Comparison of ENCODE assay signal across 11 mouse cellular contexts in genomic region chr1:127242888-127243588, GRCm38 (mm10). TPM values are rescaled to one million over a fixed set of nuclear protein-coding genes. Genes with fewer than 3 reads are reported as not detected.
A peak's percentile ranks its signal among the peaks of the same experiment; 100 is the strongest.
DNase-seq lines count a peak whose midpoint lies in the region; ATAC-seq lines count a peak whose summit lies in the region.
"Had no signal": no experiment of that assay in that cellular context is flagged by ENCODE, and none has a peak within 500 bp of the region (broad histone marks: within the 10 kb centered on the region; RNA-seq: fewer than 3 reads in every experiment).

No protein-coding gene starts in this region.

- H3K4me3 ChIP-seq in heart, embryonic 14.5 days (ENCODE audit: control insufficient read depth in 1 of 2, insufficient read depth in 1 of 2, low read depth in 1 of 2, low read length in 2 of 2) = no peak overlapping the region
- no peak overlapping the region for H3K4me3 ChIP-seq in heart, embryonic 11.5 days (ENCODE audit: low read depth, low read length)
- no peak overlapping the region for H3K4me3 ChIP-seq in liver, embryonic 13.5 days (replicated peaks)
- H3K4me3 ChIP-seq: embryonic facial prominence, embryonic 12.5 days had no signal

- no peaks in the 10 kb centered on the region for H3K27me3 ChIP-seq in heart, embryonic 14.5 days (ENCODE audit: control insufficient read depth, insufficient read depth, low read length)
- no peaks in the 10 kb centered on the region for H3K27me3 ChIP-seq in heart, embryonic 11.5 days (ENCODE audit: control insufficient read depth, insufficient read depth, low read length)
- H3K27me3 ChIP-seq in liver, embryonic 13.5 days = no peaks in the 10 kb centered on the region
- H3K27me3 ChIP-seq: embryonic facial prominence, embryonic 12.5 days had no signal

- WGBS in heart, embryonic 14.5 days = 53% methylated on average over 6 of the region's 6 CpGs
- WGBS in heart, embryonic 11.5 days (ENCODE audit: insufficient replicate concordance) = 51% methylated on average over 6 of the region's 6 CpGs
- 26% methylated on average over 6 of the region's 6 CpGs for WGBS in liver, embryonic 13.5 days (ENCODE audit: insufficient replicate concordance)

- no peaks in the 10 kb centered on the region for H3K36me3 ChIP-seq in heart, embryonic 14.5 days (ENCODE audit: control insufficient read depth, insufficient read depth, low read length)
- H3K36me3 ChIP-seq in heart, embryonic 11.5 days (ENCODE audit: control insufficient read depth, insufficient read depth, low read length) = no peaks in the 10 kb centered on the region
- no peaks in the 10 kb centered on the region for H3K36me3 ChIP-seq in liver, embryonic 13.5 days
- H3K36me3 ChIP-seq: embryonic facial prominence, embryonic 12.5 days had no signal

- DNase-seq in spleen, postnatal 36 days (ENCODE audit: low spot score in 2 of 2) = peak; percentile 10 to 24
- no peak for DNase-seq in spleen, postnatal 4 days (ENCODE audit: low spot score in 2 of 2)
- DNase-seq in liver, embryonic 13.5 days = no peak
- no peak for DNase-seq in embryo, embryonic 10 days (ENCODE audit: low spot score)
- no peak for DNase-seq in cerebellum, adult 9-10 months
- DNase-seq in adrenal gland, postnatal 25 days = no peak
- DNase-seq: left cerebral cortex, postnatal 4 days had no signal

- no peak for ATAC-seq in heart, embryonic 14.5 days (ENCODE audit: insufficient number of reproducible peaks, insufficient read depth, low FRiP score, low read depth)
- ATAC-seq in heart, embryonic 11.5 days (replicated peaks; ENCODE audit: insufficient number of reproducible peaks, low FRiP score, low TSS enrichment) = no peak
- peak; percentile 62 for ATAC-seq in liver, embryonic 13.5 days (ENCODE audit: low read depth)

- H3K9ac ChIP-seq in heart, embryonic 14.5 days (ENCODE audit: low read length) = no peak overlapping the region
- H3K9ac ChIP-seq in heart, embryonic 11.5 days (ENCODE audit: low read depth, low read length) = no peak overlapping the region
- H3K9ac ChIP-seq in liver, embryonic 13.5 days = no peak overlapping the region
- H3K9ac ChIP-seq: embryonic facial prominence, embryonic 12.5 days; hindbrain, embryonic 14.5 days had no signal

- H3K4me2 ChIP-seq in heart, embryonic 14.5 days (ENCODE audit: low read length) = peak overlapping the region; percentile 22; the same call in 1 of the 2 replicates
- no peak overlapping the region for H3K4me2 ChIP-seq in heart, embryonic 11.5 days
- H3K4me2 ChIP-seq in liver, embryonic 13.5 days = 0 out of 2 replicates have a peak overlapping the region, but pooled peaks have one; percentile 17
- H3K4me2 ChIP-seq: embryonic facial prominence, embryonic 12.5 days; hindbrain, embryonic 14.5 days had no signal

- peaks cover 28 to 48% of the 10 kb centered on the region in 2 experiments for H3K4me1 ChIP-seq in heart, embryonic 14.5 days (ENCODE audit: control insufficient read depth in 2 of 2, insufficient read depth in 2 of 2, low read length in 2 of 2)
- peaks cover 16% of the 10 kb centered on the region for H3K4me1 ChIP-seq in heart, embryonic 11.5 days (ENCODE audit: control insufficient read depth, insufficient read depth, low read length)
- H3K4me1 ChIP-seq in liver, embryonic 13.5 days (replicated peaks) = peaks cover 29% of the 10 kb centered on the region

- H3K27ac ChIP-seq in heart, embryonic 14.5 days (replicated peaks in 1 of 2; ENCODE audit: control insufficient read depth in 1 of 2, insufficient read depth in 1 of 2, low read depth in 2 of 2, low read length in 2 of 2) = peak overlapping the region in 1 of 2 experiments; percentile 8; a peak in 1 of 4 replicates
- H3K27ac ChIP-seq in heart, embryonic 11.5 days (ENCODE audit: low read depth, low read length) = no peak overlapping the region
- no peak overlapping the region for H3K27ac ChIP-seq in liver, embryonic 13.5 days
- H3K27ac ChIP-seq: embryonic facial prominence, embryonic 12.5 days; hindbrain, embryonic 14.5 days had no signal

- H3K9me3 ChIP-seq in heart, embryonic 14.5 days (ENCODE audit: control insufficient read depth, low read length) = no peaks in the 10 kb centered on the region
- H3K9me3 ChIP-seq in heart, embryonic 11.5 days (replicated peaks; ENCODE audit: control insufficient read depth, low read length) = no peaks in the 10 kb centered on the region
- H3K9me3 ChIP-seq in liver, embryonic 13.5 days (replicated peaks) = no peaks in the 10 kb centered on the region
- H3K9me3 ChIP-seq: embryonic facial prominence, embryonic 12.5 days had no signal

RNA-seq across cellular contexts. Expression of gene Mgat5, which starts 38.2 kb away (rescaled TPM):
- 5.3 and 6.0 TPM in 2 replicates for polyA plus RNA-seq in heart, embryonic 14.5 days (2014; fragmentation: Nextera tagmentation; extraction: Ambion mirVana)
- 4.2 and 4.9 TPM in 2 replicates for polyA plus RNA-seq in heart, embryonic 11.5 days (2014; fragmentation: Nextera tagmentation; extraction: Ambion mirVana)
- 0.62 and 0.86 TPM in 2 replicates for polyA plus RNA-seq in liver, embryonic 13.5 days (2015; fragmentation: Nextera tagmentation; extraction: Ambion mirVana)
- total RNA-seq in adrenal gland, postnatal 25 days (2021) = 10.7 and 14.3 TPM in 2 replicates

Comparison
In these comparisons a context has a peak if more than half of its experiments do, and no peak if none do; other contexts are left out.
1. DNase-seq: peak in spleen, postnatal 36 days (2 of 2); none in spleen, postnatal 4 days (0 of 2), liver, embryonic 13.5 days (single experiment), embryo, embryonic 10 days (single experiment), cerebellum, adult 9-10 months (single experiment) and adrenal gland, postnatal 25 days (single experiment).